Mouse (Mus musculus) lung, postnatal 36 days (tissue): ENCODE results near the gene Wbp11.
"Not testable (repeated sequence)": the region's sequence is repeated elsewhere in the genome, so short reads cannot be mapped to it uniquely, and the experiment has no call there.

Experiments used
- DNase-seq: peaks from one replicate; pipeline ENCODE4 v3.0.0; 2022; ENCODE audit warnings: mixed read lengths

Gene Wbp11

DNA sequence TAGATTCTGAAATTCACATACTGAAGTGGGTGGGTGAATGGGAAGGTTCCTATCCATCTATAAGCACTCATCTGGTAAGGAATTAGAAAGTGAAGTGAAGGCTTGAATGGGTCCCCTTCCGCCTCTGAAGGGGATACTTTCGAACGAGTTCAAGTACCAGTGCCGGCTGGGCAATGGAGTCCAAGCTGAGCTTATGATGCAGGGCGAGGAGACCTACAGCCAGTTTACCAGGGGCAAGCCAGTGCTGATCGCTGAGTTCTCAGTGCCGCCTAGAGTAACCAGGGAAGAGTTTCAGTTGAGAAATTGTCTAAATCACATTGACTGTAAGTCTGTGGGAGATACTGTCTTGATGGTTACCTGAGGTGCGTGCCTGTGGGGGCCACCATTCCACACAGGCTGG is 27.3 kb downstream of the Wbp11 start:
- no peak for DNase-seq

DNA sequence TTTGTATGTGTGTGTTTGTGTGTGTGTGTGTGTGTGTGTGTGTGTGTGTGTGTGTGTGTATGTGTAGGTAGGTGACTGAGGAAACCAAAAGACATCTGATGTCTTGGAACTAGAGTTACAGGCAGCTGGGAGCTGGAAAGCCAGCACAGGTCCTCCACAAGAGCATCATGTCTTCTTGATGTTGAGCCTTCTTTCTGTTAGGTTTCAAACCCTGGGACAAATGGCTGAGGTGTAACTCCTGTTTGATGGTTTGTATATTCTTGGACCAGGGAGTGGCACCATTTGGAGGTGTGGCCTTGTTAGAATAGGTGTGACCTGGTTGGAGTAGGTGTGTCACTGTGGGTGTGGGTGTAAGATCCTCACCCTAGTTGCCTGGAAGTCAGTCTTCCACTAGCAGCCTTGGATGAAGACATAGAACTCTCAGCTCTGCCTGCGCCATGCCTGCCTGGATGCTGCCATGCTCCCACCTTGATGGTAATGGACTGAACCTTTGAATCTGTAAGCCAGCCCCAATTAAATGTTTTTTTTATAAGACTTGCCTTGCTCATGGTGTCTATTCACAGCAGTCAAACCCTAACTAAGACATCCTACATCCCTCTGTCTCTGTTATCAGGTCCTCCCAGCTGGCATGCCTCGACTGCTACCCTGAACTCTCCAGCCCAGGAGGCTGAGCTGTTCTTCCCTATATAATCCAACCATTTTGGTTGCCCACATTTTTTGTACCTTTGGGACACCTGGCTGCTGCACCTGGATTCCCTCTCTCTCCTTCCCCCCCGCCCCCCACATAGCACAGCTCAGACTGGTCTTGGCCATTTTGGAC is 29.9 kb downstream of the Wbp11 start:
- DNase-seq, result not testable (repeated sequence)

DNA sequence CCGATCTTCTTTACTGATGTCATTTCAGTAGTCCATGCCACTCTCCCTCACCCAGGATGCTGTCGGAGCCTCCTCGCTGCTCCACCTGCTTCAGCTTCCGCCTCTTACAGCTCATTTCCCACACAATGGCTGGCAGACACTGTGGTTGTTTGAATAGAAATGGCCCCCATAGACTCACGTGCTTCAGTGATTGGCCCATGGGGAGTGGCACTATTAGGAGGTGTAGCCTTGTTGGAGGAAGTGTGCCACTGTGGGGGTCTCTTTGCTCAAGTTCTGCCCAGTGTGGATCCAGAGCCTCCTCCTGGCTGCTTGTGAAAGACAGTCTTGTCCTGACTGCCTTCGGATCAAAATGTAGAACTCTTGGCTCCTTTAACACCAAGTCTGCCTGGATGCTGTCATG is 32.2 kb downstream of the Wbp11 start:
- DNase-seq, result no peak

DNA sequence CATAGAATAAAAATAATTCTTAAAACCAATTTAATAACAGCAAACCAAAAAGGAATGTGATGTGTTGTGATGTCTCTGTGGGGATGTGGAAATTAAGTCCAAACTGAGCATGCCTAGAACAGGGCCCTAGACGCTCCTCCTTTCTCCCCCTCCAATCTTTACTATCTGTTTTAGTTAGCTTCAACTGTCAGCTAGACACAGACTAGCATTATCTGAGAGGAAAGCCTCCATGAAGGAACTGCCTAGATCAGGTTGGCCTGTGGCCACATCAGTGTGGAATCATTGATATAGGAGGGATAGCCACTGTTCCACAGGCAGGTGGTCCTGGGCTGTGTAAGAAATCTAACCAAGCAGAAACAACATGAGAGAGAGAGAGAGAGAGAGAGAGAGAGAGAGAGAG is 32.9 kb downstream of the Wbp11 start:
- no peak for DNase-seq

DNA sequence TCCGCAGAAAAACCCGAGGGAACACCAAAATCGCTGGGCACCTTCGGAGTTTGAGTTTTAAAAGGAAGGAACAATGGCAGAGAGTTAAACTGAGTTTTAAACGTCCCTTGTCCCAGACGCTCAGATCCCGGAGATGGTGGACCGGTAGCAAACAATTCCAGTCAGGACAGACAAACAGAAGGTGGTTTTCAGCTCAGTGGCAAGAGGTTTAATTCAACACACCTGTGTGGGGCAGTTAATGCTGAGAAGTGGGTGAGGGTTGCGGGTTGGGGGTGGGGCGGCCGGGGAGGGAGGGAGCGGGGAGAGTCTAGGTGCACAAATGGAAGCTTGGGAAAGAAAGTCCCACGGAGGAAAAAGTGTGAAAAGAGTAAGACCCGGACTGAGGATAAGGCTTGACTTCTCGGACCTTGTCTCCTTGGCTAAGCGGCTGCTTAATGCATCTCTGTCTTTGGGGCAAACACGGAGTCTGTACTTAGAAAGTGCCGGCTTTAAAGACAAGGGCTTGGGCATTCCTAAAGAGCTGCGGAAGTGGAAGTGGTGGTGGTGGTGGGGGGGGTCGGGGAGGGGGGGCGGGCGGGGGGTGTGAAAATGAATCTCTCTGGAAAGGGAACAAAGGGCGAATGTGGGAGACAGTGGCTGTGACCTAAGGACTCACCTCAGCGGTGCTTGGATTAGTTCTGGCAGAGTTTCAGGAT is 34.1 kb downstream of the Wbp11 start:
- DNase-seq, result no peak

DNA sequence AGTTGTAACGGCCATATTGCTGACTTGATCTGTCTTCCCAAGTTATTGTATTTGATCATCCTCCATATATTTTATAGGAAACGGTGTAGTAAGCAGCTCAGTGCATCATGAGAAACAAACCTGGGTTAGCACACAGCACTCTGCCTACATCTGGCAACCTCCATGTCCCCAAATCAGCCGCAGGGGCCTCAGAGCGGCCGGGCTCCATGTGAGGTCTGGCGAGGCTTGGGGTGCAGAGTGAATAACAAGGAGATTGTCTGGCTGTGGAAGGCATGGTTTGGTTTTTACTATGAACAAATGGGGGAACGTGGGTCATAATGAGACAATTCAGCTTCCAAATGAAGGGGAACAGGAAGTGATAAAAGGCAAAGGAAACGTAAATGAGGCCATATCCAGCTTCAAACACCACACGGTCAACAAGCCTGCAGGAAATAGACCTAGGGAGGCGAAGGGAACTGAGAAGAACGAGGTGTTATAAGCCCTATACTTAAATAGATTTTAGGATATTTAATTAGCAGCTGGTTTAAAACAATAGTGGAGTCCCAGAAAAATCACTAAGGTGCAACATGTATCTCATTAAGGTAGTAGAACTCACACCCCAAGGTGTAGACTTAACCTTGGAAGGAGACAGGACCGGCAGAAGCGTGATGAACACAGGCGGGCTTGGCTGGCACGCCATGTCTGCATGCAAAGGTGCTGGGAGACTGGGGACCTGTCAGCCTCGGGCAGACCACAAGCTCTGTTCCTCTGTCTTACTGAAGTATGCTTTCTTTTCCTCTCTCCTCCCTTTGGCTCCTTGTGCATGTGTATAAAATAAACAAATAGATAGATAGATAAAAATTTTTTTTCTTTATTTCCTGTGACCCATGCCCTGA is 34.9 kb downstream of the Wbp11 start:
- DNase-seq, result no peak

DNA sequence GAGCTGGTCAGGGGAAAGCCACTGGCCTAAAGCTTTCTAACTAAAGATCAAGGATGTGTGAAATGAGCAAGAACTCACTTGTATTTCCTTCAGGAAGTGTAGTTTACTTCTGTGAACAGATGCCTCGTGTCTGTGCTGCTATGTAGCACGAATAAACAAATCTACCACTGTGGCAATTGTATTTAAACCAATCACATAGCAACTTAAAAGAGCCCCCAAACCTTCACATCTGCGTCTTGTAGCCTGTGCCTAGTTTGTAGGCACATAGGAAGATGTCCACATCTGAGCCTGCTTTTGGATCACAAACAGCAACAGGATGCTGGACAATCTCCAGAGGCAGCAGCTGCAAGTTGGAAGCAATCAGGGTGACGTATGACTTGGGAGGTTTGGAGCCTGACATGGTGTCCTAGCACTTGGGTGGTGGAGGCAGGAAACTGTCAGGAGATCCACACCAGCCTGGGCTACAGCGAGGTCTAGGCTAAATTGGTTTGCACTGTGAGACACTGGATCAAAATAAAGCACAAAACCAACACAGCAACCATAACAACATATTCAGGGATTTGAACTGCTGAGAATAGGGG is 38.6 kb downstream of the Wbp11 start:
- peak; percentile 83 for DNase-seq

DNA sequence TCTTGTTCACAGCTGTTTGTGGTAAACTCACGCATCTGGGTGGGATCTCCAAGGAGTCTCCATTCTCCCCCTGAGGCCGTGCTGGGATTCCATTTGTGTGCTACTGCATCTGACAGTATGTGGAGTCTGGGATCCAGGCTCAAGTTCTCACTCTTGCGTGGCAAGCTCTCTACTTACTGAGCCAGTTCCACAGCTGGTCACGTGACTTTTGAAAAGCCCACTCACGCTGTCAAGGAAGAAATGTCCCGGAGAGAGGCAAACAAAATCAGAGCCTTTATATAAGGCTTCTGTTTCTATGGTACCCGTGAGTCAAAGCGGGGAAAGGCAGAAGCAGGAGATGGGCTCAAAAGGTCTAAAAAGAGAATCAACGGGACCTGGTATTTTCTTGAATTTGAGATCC is 45.3 kb downstream of the Wbp11 start:
- DNase-seq, result no peak

DNA sequence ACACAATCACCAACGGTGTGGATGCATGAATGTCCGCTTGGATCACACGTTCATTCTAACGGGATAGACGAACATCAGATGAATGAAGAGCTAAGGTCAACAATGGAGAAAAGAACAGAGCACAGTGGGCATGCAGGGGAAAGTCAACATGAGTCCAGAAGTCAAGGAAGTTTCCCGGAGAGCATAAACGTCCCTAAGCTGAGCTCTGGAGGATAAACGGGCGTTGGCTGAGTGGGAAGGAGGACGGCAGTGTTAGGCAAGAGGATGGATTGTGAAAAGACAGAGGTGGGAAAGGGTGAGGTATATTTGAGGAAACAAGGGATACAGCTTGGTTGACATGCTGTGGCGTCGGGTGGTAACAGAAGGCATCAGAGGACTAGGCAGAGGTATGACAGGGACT is 45.9 kb downstream of the Wbp11 start:
- DNase-seq, result no peak

DNA sequence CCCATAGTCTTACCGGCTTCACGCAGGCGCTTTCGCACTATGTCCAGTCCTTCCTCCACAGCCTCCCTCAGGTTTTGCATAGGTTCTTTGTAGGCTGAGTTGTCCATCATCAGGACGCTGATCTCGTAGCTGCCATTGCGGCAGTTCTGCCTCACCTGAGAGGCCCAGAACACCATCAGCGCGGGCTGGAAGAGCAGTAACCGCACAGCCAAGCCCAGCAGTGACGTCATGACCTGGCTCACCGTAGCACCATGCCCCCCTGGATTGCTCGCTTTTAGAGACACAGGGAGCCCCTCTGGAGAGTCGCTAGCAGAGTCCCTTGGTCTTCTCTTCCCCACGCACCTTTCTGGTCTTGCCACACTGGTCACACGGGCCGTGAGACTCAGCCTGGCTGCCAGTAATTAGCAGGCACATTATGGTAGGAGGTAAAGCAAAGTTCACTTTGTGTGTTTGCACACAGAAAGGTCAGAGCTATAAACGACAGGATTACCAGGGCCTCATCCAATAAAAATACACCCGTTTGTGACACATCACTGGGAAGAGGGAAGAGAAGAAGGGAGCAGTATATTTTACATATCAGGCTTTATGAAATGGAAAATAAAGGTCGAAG is 46.6 kb downstream of the Wbp11 start, which contains the start of gene Gucy2c:
TSS of gene Gucy2c (minus strand) at position 389 of the 610 bp plus-strand sequence.
- DNase-seq, result no peak

DNA sequence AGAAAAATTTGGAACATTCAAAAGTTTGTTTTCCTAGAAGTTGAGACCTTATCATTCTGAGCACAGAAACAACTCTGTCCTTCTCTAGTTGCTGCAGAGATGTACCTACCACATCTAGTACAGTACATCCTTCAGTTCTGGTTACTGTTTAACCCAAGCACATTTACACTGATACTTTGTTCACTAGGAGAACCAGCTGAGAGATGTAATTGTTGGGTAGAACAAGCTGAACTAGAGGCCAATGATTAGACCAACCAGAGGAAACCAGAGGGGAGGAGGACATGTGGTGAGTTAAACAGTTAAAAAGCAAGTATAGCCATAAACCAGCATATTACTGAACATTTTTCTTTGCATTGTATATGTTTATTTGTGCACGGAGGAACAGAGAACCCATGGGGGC is 51.6 kb downstream of the Wbp11 start:
- DNase-seq, result no peak

DNA sequence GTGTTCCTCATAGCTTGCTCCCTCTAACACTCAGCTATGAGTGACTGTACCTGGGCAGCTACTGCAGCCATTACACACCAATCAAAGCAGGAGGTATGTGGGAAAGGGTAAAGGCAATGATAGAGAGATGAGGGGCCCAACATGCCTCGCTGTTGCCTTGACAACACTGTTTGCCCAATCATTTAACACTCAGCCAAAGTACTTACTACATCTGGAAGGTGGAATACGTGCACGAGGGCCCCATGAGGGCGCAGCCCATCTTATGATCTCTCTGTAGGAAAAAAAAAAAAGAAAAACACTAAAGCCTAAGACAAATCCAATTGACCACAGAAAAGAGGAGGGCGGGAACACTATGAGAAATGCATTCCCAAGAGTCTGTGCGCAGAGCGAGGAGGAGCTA is 58.2 kb downstream of the Wbp11 start:
- no peak for DNase-seq

DNA sequence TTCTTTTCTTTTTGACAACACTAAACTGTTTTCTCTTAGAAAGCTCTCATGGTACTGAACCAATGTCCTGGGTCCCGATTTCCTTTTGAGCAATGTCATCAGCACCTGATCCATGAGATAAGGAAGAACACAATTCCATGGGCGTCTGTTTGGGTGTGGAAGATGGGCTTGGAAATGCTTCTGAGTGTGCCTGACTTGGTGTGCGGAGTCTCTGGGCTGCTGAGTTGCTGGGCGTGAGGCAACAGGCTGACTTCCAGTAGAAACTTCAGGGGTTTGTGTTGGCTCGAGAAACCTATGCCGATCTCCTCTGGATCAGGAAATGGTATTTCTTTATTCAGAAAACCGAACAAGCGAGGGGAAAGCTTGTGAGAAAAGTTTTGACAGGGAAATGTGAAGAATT is 58.9 kb downstream of the Wbp11 start:
- DNase-seq, result no peak

DNA sequence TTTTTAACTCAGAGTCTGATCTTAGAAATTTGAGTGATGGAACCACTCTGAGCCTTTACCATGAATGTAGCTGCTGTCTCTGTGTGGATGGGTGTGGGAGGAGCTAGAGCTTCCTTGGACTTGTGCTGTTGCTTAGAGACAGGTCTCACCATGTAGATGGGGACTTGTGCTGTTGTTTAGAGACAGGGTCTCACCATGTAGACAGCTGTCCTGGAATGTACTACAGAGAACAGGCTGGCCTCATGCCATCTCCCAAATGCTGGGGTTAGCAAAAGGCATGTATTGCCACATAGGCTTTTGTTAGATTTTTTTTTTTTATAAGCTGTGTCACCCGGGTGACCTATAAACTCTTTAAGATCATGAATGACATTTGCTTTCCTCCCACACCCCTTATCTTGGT is 64.1 kb downstream of the Wbp11 start:
- DNase-seq, result no peak
